Mouse (Mus musculus): ENCODE results near the gene Nxnl1.

GRCm38 (mm10) chr8:71560765-71561164 is 5.6 kb downstream of the Nxnl1 start:
- TF ChIP-seq GATA1 (IDR thresholded peaks at IDR 0.05; ENCODE audit: borderline replicate concordance, low read length): no peak
- no peak for TF ChIP-seq CTCF (IDR thresholded peaks at IDR 0.05; ENCODE audit: low read depth, low read length)
- TF ChIP-seq TAL1 (conservative IDR thresholded peaks at IDR 0.05; ENCODE audit: low read depth, low read length): no peak
- no peak for TF ChIP-seq POLR2AphosphoS5 (IDR thresholded peaks at IDR 0.05; ENCODE audit: insufficient replicate concordance, low read depth, low read length)
- no peak for TF ChIP-seq GATA2 (IDR thresholded peaks at IDR 0.05; ENCODE audit: borderline replicate concordance, low read depth, low read length)
